Comparison of ENCODE assay signal across 12 mouse cellular contexts in genomic region chr16:78827739-78828138, GRCm38 (mm10).
A peak's percentile ranks its signal among the peaks of the same experiment; 100 is the strongest.
DNase-seq lines count a peak whose midpoint lies in the region; ATAC-seq and TF ChIP-seq lines count a peak whose summit lies in the region.
"Had no signal": no experiment of that assay in that cellular context is flagged by ENCODE, and none has a peak within 500 bp of the region (broad histone marks: within the 10 kb centered on the region; RNA-seq: fewer than 3 reads in every experiment).

No protein-coding gene starts in this region.

- DNase-seq in heart, postnatal 4 days, result peak; percentile 5
- DNase-seq in heart, embryonic 10.5 days (ENCODE audit: low spot score), result no peak
- DNase-seq in NIH3T3 (ENCODE audit: low read depth), result peak; percentile 11
- DNase-seq in fibroblast of lung, adult 2 months (ENCODE audit: low read depth), result peak; percentile 11
- no peak for DNase-seq in lung, adult 2 months
- DNase-seq: lung, adult 18-20 months; thymus, postnatal 4 days had no signal

- H3K4me3 ChIP-seq in heart, embryonic 10.5 days, result no peak overlapping the region
- H3K4me3 ChIP-seq in midbrain, embryonic 12.5 days, result no peak overlapping the region
- H3K4me3 ChIP-seq in liver, embryonic 12.5 days, result no peak overlapping the region
- H3K4me3 ChIP-seq in lung, adult 2 months (replicated peaks; ENCODE audit: extremely low read depth, low read depth, low read length), result no peak overlapping the region
- H3K4me3 ChIP-seq: embryonic facial prominence, embryonic 15.5 days had no signal

- TF ChIP-seq POLR2A in lung, adult 2 months (IDR thresholded peaks at IDR 0.05; ENCODE audit: borderline replicate concordance, extremely low read depth, low read depth, low read length), result no peak

- TF ChIP-seq CTCF in lung, adult 2 months (IDR thresholded peaks at IDR 0.05; ENCODE audit: insufficient read depth, low read length), result no peak

- no peaks in the 10 kb centered on the region for H3K36me3 ChIP-seq in heart, embryonic 10.5 days
- no peaks in the 10 kb centered on the region for H3K36me3 ChIP-seq in midbrain, embryonic 12.5 days
- no peaks in the 10 kb centered on the region for H3K36me3 ChIP-seq in liver, embryonic 12.5 days
- H3K36me3 ChIP-seq: embryonic facial prominence, embryonic 15.5 days had no signal

- H3K27me3 ChIP-seq in heart, embryonic 10.5 days (ENCODE audit: insufficient read depth, poor library complexity, severe bottlenecking), result no peaks in the 10 kb centered on the region
- H3K27me3 ChIP-seq in midbrain, embryonic 12.5 days, result no peaks in the 10 kb centered on the region
- H3K27me3 ChIP-seq in liver, embryonic 12.5 days (replicated peaks), result no peaks in the 10 kb centered on the region
- H3K27me3 ChIP-seq: embryonic facial prominence, embryonic 15.5 days had no signal

- H3K9ac ChIP-seq in midbrain, embryonic 12.5 days (replicated peaks), result no peak overlapping the region
- H3K9ac ChIP-seq in liver, embryonic 12.5 days, result no peak overlapping the region
- H3K9ac ChIP-seq: embryonic facial prominence, embryonic 15.5 days had no signal

- ATAC-seq in midbrain, embryonic 12.5 days (ENCODE audit: low FRiP score, low read depth), result peak; percentile 93
- ATAC-seq in megakaryocyte progenitor cell, adult 5-6 weeks (replicated peaks; ENCODE audit: poor library complexity), result no peak
- ATAC-seq in liver, embryonic 12.5 days, result no peak
- ATAC-seq: inflammation-experienced regulatory T-cells, adult 6 months had no signal

- H3K9me3 ChIP-seq in heart, embryonic 10.5 days, result no peaks in the 10 kb centered on the region
- no peaks in the 10 kb centered on the region for H3K9me3 ChIP-seq in midbrain, embryonic 12.5 days
- no peaks in the 10 kb centered on the region for H3K9me3 ChIP-seq in liver, embryonic 12.5 days (replicated peaks)
- H3K9me3 ChIP-seq: embryonic facial prominence, embryonic 15.5 days had no signal

- no peak overlapping the region for H3K27ac ChIP-seq in heart, embryonic 10.5 days
- no peak overlapping the region for H3K27ac ChIP-seq in midbrain, embryonic 12.5 days (replicated peaks)
- no peak overlapping the region for H3K27ac ChIP-seq in liver, embryonic 12.5 days
- H3K27ac ChIP-seq: embryonic facial prominence, embryonic 15.5 days had no signal

- H3K4me2 ChIP-seq in midbrain, embryonic 12.5 days (replicated peaks), result no peak overlapping the region
- no peak overlapping the region for H3K4me2 ChIP-seq in liver, embryonic 12.5 days
- H3K4me2 ChIP-seq: embryonic facial prominence, embryonic 15.5 days had no signal

- H3K4me1 ChIP-seq in heart, embryonic 10.5 days, result no peaks in the 10 kb centered on the region
- H3K4me1 ChIP-seq in midbrain, embryonic 12.5 days, result peaks cover 7% of the 10 kb centered on the region; the same call in 1 of the 2 replicates
- no peaks in the 10 kb centered on the region for H3K4me1 ChIP-seq in liver, embryonic 12.5 days
- H3K4me1 ChIP-seq in lung, adult 2 months (ENCODE audit: control insufficient read depth, insufficient read depth, low read length), result no peaks in the 10 kb centered on the region
- H3K4me1 ChIP-seq: embryonic facial prominence, embryonic 15.5 days had no signal

- WGBS in heart, embryonic 10.5 days, result 33% methylated on average over 3 of the region's 3 CpGs
- WGBS in midbrain, embryonic 12.5 days, result 13% methylated on average over 3 of the region's 3 CpGs
- WGBS in liver, embryonic 12.5 days (ENCODE audit: insufficient replicate concordance), result 35% methylated on average over 3 of the region's 3 CpGs
- WGBS in lung, adult 2 months, result 37% methylated on average over 3 of the region's 3 CpGs

Comparison
In these comparisons a context has a peak if more than half of its experiments do, and no peak if none do; other contexts are left out.
1. DNase-seq: peak in heart, postnatal 4 days (single experiment), NIH3T3 (single experiment) and fibroblast of lung, adult 2 months (single experiment); none in heart, embryonic 10.5 days (single experiment) and lung, adult 2 months (single experiment).